Mouse (Mus musculus): ENCODE measurements around the gene Ufd1. TPM values are rescaled to one million over a fixed set of nuclear protein-coding genes. Genes with fewer than 3 reads are reported as not detected.

Ufd1 gene
- polyA plus RNA-seq (2017; shearing (Covaris generic)): 100 to 1,000 TPM; 120 to 159 TPM

DNA sequence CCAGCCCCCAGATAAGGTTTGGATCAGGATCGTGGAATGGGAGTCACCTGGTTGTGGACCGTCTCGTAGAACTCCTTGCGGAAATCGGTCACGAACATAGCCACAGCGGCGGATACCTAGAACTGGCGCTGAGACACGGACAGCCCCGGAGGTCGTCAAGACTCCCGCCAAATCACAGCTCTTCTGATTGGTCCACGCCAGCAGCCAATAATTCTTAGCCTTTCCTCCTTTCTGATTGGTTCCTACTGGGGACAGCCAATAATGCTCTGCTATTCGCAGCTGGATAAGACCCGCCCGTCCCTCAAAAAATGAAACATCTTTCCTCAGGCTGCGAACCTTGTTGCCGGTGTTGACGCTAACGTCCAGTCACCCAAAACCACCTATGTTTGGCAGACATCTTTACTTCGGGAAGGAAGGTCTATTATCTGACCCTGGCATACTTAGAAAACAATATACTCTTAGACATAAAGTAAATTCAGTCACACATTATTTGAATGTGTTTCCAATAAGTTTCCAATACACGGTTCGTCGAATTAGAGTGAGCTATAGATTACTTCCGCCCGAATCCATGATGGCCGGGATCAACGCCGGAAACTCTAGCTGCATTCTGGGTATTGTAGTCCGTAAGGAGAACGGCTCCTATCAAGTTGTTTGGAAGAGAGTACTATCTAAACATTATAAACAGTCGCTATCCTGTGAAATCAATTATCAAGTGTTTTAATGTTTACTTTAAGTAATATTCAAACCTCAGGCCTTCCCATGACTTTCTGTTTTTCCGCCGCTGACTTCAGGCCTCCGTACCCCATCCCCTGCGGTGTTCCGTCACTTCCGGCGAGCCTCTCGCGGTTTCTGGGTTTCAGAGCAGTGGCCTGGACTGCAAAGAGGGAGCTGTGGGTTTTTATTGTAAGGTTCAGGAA is at the start of gene Ufd1, which contains the start of gene Cdc45:
Gene Ufd1, plus strand, starts transcription at position 312 of the 917 bp plus-strand sequence.
Gene Cdc45, minus strand, starts transcription at position 520 of the 917 bp plus-strand sequence.

DNA sequence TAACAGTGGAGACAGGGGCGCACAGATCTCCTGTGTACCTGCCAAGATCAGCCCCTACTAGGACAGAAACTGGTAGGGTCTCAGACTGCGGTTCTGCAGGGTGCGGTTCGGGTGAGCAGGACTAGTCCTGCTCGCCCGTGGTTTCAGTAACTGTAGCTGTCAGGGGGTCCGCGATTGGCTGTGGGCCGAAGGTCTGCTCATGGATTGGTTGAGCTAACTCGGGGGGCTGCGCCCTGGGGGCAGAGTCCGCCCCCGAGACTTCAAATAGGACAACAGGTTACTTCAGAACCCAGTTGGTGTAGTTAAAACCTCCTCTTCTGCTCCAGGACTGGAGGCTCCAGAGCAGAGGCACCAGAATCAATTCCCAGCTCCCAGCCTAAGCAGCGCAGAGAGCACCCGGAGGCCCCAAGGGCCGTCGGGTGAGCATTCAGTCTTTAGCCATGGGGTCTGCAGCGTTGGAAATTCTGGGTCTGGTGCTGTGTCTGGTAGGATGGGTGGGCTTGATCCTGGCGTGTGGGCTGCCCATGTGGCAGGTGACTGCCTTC is 35.0 kb upstream of the Ufd1 start, which contains the start of gene Cldn5:
Gene Cldn5, plus strand, starts transcription at position 292 of the 545 bp plus-strand sequence.

GRCm38 (mm10) chr16:18836468-18837208 is 25.1 kb downstream of the Ufd1 start, which contains the start of the genes 2510002D24Rik and Gm28539:
Gene 2510002D24Rik, plus strand, starts transcription at chr16:18836578.
Gene Gm28539, plus strand, starts transcription at chr16:18836584.

DNA sequence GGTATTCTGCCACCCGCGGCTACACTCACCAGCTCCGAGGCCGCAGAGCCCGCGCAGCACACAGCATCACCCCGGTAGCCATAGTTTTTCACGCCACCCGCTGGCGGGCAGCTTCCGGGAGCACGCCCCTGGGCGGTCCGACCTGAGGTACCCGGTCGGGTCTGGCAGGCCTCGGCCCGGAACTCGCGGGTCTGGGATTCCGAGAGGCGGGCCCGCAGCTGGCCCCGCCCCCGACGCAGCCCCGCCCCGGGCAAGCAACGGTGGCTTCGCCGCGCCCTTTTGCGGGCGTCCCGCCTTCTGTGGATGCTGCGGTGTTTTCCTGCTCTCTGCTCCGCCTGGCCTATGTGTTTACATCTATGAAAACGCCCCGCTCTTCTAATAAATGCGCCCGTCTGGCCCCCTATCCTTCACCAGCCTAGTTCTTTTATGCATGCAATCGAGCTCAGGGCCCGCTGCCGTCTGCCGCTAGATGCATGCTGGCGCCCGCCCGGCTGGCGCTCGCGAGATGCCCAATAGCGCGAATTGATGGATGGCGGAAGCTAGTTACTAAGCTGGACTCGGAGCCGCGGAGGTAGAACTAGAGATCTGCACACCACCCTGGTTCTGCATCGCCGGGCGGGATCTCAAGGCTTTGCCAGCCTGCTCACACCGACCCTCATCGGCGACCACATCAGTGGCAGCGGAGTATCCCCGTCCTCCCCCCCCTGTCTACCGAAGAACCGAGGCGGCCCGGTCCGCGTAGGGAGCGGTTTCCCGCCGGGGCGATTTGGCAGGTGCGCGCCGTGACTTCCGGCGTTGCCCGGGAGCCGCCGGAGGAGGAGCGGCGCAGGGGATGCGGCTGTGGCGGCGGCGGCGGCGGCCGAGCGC is 65.1 kb downstream of the Ufd1 start, which contains the start of the genes Mrpl40 and Hira:
Gene Mrpl40, minus strand, starts transcription at position 421 of the 867 bp plus-strand sequence.
Gene Hira, plus strand, starts transcription at position 596 of the 867 bp plus-strand sequence.

Other genes starting within 250 kb of the Ufd1 start
- gene Tbx1, start 221.1 kb upstream of the Ufd1 start, polyA plus RNA-seq (2017; shearing (Covaris generic)): under 1 TPM in 1 of 2 experiments, not detected in 1; 0.39 TPM
- under 1 TPM in 1 of 2 experiments, not detected in 1; 0.18 TPM for gene Gp1bb, start 189.4 kb upstream of the Ufd1 start, polyA plus RNA-seq (2017; shearing (Covaris generic))
- gene Gm49601, start 185.4 kb upstream of the Ufd1 start, polyA plus RNA-seq (2017; shearing (Covaris generic)): not detected
- gene Sept5, start 181.8 kb upstream of the Ufd1 start, polyA plus RNA-seq (2017; shearing (Covaris generic)): under 1 TPM in 1 of 2 experiments, not detected in 1; 0.91 TPM
- under 1 TPM; 0.16 to 0.49 TPM for gene Cldn5, start 34.9 kb upstream of the Ufd1 start, polyA plus RNA-seq (2017; shearing (Covaris generic))
- 10 to 100 TPM; 14.8 to 19.0 TPM for gene Cdc45, start 208 bp downstream of the Ufd1 start, polyA plus RNA-seq (2017; shearing (Covaris generic))
- 10 to 100 TPM; 65.2 to 95.3 TPM for gene 2510002D24Rik, start 24.8 kb downstream of the Ufd1 start, polyA plus RNA-seq (2017; shearing (Covaris generic))
- not detected for gene Gm28539, start 24.8 kb downstream of the Ufd1 start, polyA plus RNA-seq (2017; shearing (Covaris generic))
- gene Mrpl40, start 65.1 kb downstream of the Ufd1 start, polyA plus RNA-seq (2017; shearing (Covaris generic)): 10 to 100 TPM; 92.6 to 93.2 TPM
- gene Hira, start 65.3 kb downstream of the Ufd1 start, polyA plus RNA-seq (2017; shearing (Covaris generic)): 10 to 100 TPM; 19.8 to 23.5 TPM